Mouse (Mus musculus): ENCODE data around the gene Pdzrn3.

- no peak for TF ChIP-seq CTCF (IDR thresholded peaks at IDR 0.05; ENCODE audit: extremely low read depth, insufficient read length, insufficient replicate concordance, low read depth, low read length)
- TF ChIP-seq POLR2A (IDR thresholded peaks at IDR 0.05; ENCODE audit: low read depth, low read length), result no peak
Measured at GRCm38 (mm10) chr6:101301154-101301553, 76.5 kb downstream of the Pdzrn3 start.

All from small intestine, adult 2 months (tissue).